Mouse (Mus musculus) gastrocnemius, adult 2 months (tissue): ENCODE measurements around the gene Sort1. TPM values are rescaled to one million over a fixed set of nuclear protein-coding genes. Genes with fewer than 3 reads are reported as not detected.

Experiments used
- DNase-seq: peaks from one replicate; pipeline ENCODE4 v3.0.0; 2022
- H3K27ac ChIP-seq: fragments of 200-600 bp; 2 replicates; pipeline ENCODE4 v1.8.1; 2022; ENCODE audit warnings: mild to moderate bottlenecking
- H3K4me3 ChIP-seq: fragments of 200-600 bp; 2 replicates; pipeline ENCODE4 v1.8.1; 2022; ENCODE audit warnings: mild to moderate bottlenecking, moderate library complexity
- CTCF ChIP-seq: fragments of 200-600 bp; IDR thresholded peaks from 2 replicates; pipeline ENCODE4 v1.8.1; 2022; ENCODE audit warnings: antibody characterized with exemption, mild to moderate bottlenecking, moderate library complexity
- intact Hi-C: fragments of 180-260 bp; cut with DNase I; formaldehyde crosslinking; loops from one replicate; pipeline ENCODE4 v1.15.1; 2025
- total RNA-seq, 2 experiments: library from RNA; stranded (reverse); gene quantifications; 2 replicates each; pipeline ENCODE4 v1.2.3; 2021

Gene Sort1
- total RNA-seq, 2 experiments from 2014 or later, result 28.4 to 56.4 TPM

GRCm38 (mm10) chr3:108297603-108298553, 14.0 kb downstream of the Sort1 start:
- peak overlapping the region; percentile 81 for H3K27ac ChIP-seq
- no peak for TF ChIP-seq CTCF

DNA sequence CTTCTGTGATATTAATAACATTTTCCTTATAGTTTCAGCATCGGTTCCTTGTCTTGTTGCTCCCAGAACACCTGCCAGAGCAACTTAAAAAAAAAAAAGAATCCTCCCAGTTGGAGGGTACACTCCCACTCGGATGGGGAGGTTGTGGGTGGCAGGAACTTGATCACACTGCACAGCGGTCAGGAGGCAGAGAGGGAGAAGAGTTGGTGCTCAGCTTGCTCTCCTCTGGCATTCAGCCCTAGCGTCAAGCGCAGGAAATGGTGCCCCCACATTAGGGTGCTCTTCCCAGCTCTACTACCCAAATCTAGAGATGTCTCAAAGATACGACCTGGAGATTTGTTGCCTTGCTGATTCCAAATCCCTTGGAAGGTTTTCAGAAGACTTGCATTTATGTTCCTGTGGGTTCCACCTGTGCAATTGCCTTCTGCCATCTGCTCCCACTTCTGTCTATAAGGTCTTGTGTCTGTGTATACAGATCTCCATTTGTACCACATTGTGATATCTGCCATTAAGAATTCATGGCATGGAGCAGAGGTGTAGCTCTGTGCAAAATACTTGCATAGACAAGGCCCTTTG, 16.7 kb downstream of the Sort1 start:
- no peak for DNase-seq
- Histone ChIP-seq H3K4me3 (no peak overlapping the region), H3K27ac (no peak overlapping the region)
- intact Hi-C loops, result no loop called here
- no peak for TF ChIP-seq CTCF

More at GRCm38 (mm10) chr3:108297603-108298553, 14.0 kb downstream of the Sort1 start:
- DNase-seq, result no peak
- intact Hi-C loops, result loop anchor here (2.0 kb wide), 1 partner anchor 15 kb away; no protein-coding TSS in a partner anchor
- no peak overlapping the region for H3K4me3 ChIP-seq

GRCm38 (mm10) chr3:108303683-108304082, 19.8 kb downstream of the Sort1 start:
- no peak for DNase-seq
- Histone ChIP-seq H3K4me3 (no peak overlapping the region), H3K27ac (no peak overlapping the region)
- intact Hi-C loops, result no loop called here
- no peak for TF ChIP-seq CTCF

DNA sequence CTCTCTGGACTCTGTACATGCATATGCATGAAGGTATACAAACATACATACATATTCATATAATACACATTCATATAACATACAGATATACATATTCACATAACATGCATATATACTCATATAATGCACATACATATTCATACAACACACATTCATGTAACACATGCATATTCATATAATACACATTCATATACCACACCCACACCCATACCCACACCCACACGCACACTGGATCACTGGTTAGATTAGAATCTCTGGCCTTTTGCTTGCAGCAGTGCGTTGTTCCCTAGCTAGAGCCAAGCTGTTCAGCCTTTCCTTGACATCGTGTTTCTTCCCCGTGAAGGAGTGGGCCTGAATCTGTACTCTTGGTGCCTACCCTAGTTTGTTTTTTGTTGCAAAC, 20.9 kb downstream of the Sort1 start:
- DNase-seq, result no peak
- Histone ChIP-seq H3K27ac (no peak overlapping the region), H3K4me3 (no peak overlapping the region)
- no peak for TF ChIP-seq CTCF
- intact Hi-C loops, result no loop called here

DNA sequence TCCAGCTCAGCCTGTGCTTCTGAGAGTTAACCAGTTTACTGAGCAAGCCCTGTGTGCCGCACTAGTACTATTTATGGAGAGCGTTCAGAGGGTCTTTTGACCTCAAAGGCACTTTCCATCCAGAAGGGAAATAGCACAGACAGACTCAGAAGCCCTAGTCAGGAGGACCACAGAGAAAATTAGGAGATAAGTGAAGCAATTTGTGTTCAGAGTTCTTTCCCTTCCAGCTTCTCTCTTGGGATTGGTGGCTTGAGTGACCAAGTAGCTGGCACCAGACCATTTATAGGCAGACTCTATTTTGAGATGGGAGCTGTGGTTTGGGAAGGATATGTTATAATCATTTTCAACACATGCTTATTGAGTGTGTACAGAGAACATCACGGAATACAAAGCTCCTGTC, 22.5 kb downstream of the Sort1 start:
- peak overlapping the region; percentile 80 for H3K27ac ChIP-seq
- DNase-seq, result no peak
- H3K4me3 ChIP-seq, result peak overlapping the region; percentile 26
- intact Hi-C loops, result no loop called here
- no peak for TF ChIP-seq CTCF

DNA sequence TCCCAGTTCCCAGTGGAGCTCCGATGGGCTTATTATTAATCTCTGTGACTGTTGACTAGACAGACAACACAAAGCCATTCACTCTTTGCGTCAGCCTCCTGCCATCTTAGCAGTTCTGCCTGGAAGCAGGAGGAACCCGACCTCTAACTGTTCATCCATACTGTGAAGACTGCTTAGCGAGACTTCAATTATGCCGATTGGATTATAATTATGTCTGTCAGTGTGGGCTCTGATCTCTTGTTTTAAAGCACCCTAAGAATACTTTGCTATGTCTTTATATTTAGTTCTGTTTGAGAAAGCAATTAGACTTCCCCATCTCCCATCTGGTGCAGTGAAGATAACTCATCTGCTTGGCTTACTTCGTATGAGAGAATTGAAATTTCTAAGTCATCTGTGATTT, 23.6 kb downstream of the Sort1 start:
- Histone ChIP-seq H3K27ac (peak overlapping the region; percentile 80), H3K4me3 (no peak overlapping the region)
- no peak for DNase-seq
- no peak for TF ChIP-seq CTCF
- intact Hi-C loops, result no loop called here

- peak overlapping the region; percentile 74 for H3K27ac ChIP-seq
- peak; percentile 72 for DNase-seq
- no peak for TF ChIP-seq CTCF
- no peak overlapping the region for H3K4me3 ChIP-seq
- intact Hi-C loops, result no loop called here
Measured at GRCm38 (mm10) chr3:108310921-108311341, 27.0 kb downstream of the Sort1 start.

DNA sequence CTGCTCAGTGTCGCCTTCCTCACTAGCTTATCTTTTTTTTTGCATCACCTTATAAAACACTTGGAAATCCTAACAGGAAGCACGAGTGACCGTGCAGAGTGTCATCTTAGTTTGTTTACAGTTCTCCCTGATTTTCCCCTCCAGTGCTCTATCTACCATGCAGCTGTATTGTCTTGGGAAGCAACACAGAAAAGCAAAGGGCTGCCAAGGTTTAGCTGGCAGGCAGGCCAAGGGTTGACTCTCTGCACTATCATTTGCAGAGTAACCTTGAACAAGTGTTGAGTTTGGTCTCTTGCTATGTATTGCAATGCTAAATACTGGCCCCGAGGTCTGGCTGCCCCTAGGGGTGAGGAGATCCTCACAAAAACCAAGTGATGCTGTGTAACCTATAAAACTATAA, 27.8 kb downstream of the Sort1 start:
- DNase-seq, result no peak
- no peak for TF ChIP-seq CTCF
- Histone ChIP-seq H3K27ac (peak overlapping the region; percentile 74; the same call in 1 of the 2 replicates), H3K4me3 (no peak overlapping the region)
- intact Hi-C loops, result loop anchor here (2.0 kb wide), 1 partner anchor 15 kb away; no protein-coding TSS in a partner anchor

DNA sequence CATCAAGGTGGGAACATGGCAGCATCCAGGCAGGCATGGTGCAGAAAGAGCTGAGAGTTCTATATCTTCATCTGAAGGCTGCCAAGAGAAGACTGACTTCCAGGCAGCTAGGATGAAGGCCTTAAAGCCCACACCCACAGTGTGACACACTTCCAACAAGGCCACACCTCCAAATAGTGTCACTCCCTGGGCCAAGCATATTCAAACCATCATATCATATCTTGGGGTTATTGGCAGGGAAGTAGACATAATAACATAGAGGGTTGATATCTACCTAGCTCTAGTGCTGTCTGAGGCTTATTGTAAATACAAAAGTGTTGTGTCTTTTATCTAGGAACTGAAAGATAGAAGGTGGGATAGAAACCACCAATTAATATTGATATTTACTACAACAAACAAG, 28.5 kb downstream of the Sort1 start:
- Histone ChIP-seq H3K4me3 (no peak overlapping the region), H3K27ac (peak overlapping the region; percentile 85)
- no peak for DNase-seq
- no peak for TF ChIP-seq CTCF
- intact Hi-C loops, result loop anchor here (2.0 kb wide), 1 partner anchor 16 kb away; no protein-coding TSS in a partner anchor

DNA sequence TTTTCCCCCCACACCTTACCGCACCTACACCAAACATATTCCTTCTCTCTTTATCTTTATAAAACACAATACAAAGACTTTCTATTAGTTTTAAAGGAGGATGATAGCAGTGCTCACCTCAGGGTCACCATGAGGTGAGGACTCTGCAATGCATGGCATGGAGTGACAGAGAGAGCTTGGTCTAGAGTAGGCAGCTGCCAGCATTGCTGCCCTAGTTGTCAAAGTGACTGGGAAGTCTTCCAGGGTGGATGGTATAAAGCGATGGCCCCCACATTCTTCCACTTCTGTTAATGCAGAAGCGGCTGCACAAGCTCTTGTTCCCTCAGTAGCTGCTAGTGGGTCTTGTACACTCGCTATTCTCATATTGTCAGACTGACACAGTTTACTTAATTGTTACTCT, 29.3 kb downstream of the Sort1 start:
- DNase-seq, result no peak
- Histone ChIP-seq H3K4me3 (peak overlapping the region; percentile 24; the same call in 1 of the 2 replicates), H3K27ac (peak overlapping the region; percentile 85)
- intact Hi-C loops, result loop anchor here (2.0 kb wide), 1 partner anchor 16 kb away; no protein-coding TSS in a partner anchor
- no peak for TF ChIP-seq CTCF

- Histone ChIP-seq H3K27ac (peak overlapping the region; percentile 85), H3K4me3 (peak overlapping the region; percentile 30)
- peak; percentile 83 for DNase-seq
- intact Hi-C loops, result loop anchor here (2.0 kb wide), 1 partner anchor 29 kb away; the partner anchor contains the start of gene Sort1
- peak; percentile 23; the same call in 1 of the 2 replicates for TF ChIP-seq CTCF
Measured at GRCm38 (mm10) chr3:108314038-108314675, 30.3 kb downstream of the Sort1 start.

- peak overlapping the region; percentile 12; the same call in 1 of the 2 replicates for H3K27ac ChIP-seq
- no peak for DNase-seq
- no peak for TF ChIP-seq CTCF
- intact Hi-C loops, result no loop called here
- no peak overlapping the region for H3K4me3 ChIP-seq
Measured at GRCm38 (mm10) chr3:108318517-108318916, 34.6 kb downstream of the Sort1 start.
